Mouse (Mus musculus): ENCODE results near the gene Ip6k3. TPM values are rescaled to one million over a fixed set of nuclear protein-coding genes. Genes with fewer than 3 reads are reported as not detected.

Ip6k3 gene
- total RNA-seq, 2 experiments from 2014 or later = 0.46 to 0.64 TPM

GRCm38 (mm10) chr17:27154881-27155280 is 12.7 kb downstream of the Ip6k3 start:
- no peak for DNase-seq (ENCODE audit: low spot score in 2 of 2)

GRCm38 (mm10) chr17:27154256-27154655 is 13.3 kb downstream of the Ip6k3 start:
- DNase-seq (ENCODE audit: low spot score in 2 of 2) = peak; percentile 46 to 76

GRCm38 (mm10) chr17:27153773-27154193 is 13.8 kb downstream of the Ip6k3 start:
- no peak for DNase-seq (ENCODE audit: low spot score in 2 of 2)

- DNase-seq (ENCODE audit: low spot score in 2 of 2) = no peak
Measured at GRCm38 (mm10) chr17:27152976-27153723, 14.4 kb downstream of the Ip6k3 start.

GRCm38 (mm10) chr17:27151411-27151810 is 16.2 kb downstream of the Ip6k3 start:
- no peak for DNase-seq (ENCODE audit: low spot score in 2 of 2)

DNA sequence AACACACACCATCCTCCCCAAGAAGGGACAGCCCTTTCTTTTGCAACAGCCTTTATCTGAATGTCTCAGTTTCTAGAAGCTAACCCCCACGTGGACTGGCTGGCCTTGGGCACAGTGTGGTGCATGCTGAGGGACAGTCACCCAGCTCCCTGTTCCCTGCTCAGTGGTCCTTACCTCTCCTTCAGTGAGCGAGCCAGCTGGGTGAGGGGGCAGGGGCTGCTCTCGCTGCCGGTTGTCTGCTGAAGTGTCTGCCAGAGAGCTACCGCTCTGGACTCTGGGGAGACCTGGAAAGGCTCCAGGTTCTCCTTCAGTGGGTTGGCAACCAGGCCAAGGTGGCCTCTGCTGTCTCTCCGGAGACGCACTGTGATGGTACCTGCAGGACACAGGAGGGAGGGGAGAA is 16.7 kb downstream of the Ip6k3 start:
- DNase-seq (ENCODE audit: low spot score in 2 of 2) = no peak

DNA sequence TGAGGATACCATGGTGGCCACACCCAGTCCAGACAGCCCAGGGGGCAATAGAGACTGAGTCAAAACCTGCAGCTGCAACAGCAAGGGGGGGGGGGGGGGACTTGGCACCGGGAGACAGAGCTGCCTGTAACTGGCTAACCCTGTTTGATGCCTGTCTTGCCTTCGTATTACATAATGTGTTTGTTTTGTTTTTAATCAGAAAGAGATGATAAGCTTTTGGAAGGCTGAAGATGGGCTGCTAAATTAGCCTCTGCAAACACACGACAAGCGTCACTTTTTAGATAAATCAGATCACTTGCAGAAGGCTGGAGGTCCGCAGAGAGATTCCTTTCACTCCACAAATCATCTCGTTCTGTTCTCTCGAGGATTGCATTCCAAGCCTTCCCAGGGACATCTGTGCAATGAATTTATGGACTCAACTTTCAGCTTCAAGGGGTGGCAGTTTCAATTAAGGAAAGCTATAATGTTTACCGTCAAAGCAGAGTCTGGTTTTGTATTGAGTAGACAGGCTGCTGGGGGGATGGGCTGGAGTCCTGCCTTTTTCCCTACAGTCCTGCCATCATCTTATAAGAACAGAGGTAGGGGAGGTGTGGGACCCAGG is 21.2 kb downstream of the Ip6k3 start:
- DNase-seq (ENCODE audit: low spot score in 2 of 2) = no peak

- no peak for DNase-seq (ENCODE audit: low spot score in 2 of 2)
Measured at GRCm38 (mm10) chr17:27144152-27144551, 23.4 kb downstream of the Ip6k3 start.

GRCm38 (mm10) chr17:27141971-27142450 is 25.6 kb downstream of the Ip6k3 start:
- DNase-seq (ENCODE audit: low spot score in 2 of 2) = no peak

DNA sequence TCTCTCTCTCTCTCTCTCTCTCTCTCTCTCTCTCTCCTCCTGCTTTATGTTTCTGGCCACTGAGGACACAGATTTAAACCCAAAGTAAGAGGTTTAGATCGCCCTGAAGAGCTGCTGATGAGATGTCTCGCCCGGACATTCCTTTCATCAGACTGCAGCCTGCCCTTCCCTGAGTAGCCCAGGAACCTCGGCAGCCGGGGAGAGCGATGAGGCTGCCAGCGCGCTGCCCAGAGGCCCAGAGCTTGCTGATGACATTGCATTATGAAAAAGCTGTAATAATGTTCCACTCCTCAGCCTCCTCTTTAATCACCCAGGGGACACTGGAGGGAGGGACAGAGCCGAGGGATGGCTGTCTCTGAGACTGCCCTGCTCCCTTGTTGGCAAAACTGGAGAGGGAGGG is 27.3 kb downstream of the Ip6k3 start:
- no peak for DNase-seq (ENCODE audit: low spot score in 2 of 2)

DNA sequence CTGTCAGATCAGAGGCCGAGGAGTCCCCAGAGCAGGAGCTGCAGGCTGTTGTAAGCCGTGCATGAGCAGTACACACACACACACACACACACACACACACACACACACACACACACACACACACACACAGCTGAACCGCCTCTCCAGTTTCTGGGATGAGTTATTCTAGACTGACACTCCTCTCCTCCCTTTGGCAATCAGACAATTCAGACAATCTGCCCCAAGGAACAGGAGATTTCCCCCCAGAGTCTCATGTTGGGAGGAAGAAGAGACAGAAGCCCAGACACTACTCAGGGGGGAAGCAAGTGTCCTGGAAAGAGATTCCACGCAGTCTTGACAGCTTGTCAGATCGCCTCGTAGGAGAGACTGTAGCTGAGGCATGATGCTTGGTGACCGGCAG is 28.3 kb downstream of the Ip6k3 start:
- DNase-seq (ENCODE audit: low spot score in 2 of 2) = no peak

DNA sequence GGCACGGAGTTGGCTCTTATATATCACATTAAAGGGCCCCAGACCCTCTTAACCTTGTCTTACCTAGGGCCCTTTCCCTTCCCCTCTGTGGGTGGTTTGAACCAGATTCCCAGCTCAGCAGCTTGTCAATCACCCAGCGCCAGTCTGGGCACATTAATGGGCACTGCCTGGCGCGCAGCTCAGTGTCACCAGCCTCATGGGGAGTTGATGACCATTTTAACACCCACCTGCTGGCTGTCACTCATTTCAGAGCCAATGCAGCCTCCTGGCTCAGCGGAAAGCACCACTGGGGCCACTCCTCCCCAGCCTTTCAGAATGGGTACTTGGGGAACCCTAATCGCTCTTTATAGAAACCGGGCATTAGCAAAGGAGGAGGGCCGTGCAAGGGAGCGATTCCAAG is 29.2 kb downstream of the Ip6k3 start:
- no peak for DNase-seq (ENCODE audit: low spot score in 2 of 2)

DNA sequence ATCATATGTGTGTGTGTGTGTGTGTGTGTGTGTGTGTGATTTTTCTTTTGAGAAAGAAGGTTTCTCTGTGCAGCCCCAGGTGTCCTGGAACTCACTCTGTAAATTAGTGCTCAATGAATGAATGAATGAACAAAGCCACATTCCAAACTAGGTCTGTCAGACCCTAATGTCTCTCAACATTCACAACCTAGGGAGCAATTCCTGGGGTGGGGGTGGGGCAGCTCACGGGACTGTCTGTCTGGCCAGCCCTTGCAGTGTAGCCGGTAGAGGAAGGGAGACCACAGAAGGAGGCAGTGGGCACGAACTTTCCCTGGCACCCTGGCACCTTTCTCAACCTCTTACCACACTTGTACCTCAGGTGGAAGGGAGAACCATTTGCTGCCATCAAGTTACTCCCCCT is 32.9 kb downstream of the Ip6k3 start:
- DNase-seq (ENCODE audit: low spot score in 2 of 2) = no peak

GRCm38 (mm10) chr17:27134187-27134586 is 33.4 kb downstream of the Ip6k3 start:
- DNase-seq (ENCODE audit: low spot score in 2 of 2) = no peak

DNA sequence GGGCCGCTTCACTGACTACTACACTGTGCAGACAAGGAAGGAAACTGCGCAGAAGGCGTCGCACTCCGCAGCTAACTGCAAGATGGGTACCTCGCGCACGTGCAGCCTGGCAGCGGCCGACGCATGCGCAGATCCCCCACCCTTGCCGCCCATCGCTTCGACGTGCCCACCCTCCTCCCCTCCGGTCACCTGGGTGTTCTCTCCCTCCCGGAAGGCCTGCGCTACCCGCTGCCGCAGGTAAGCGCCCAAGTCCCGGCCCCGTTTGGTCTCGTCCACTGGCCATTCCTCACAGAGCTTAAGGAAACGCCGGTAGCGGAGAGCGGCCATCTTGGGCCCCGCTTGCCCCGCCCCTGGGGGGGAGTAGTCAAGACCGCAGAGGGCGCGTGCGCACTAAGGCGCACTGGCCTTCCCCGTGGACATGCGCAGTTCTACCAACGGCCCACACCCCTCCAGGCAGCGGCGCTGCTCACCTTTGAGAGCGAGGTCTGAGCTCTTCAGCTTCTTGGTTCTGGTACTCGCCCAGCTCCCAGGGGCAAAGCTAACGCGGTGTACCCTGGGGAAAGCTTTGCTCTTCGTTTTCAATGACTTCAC is 33.9 kb downstream of the Ip6k3 start, which contains the start of gene Uqcc2:
Uqcc2 (minus strand) TSS at position 366 of the 591 bp plus-strand sequence.
- peak; percentile 96 to 97 for DNase-seq (ENCODE audit: low spot score in 2 of 2)

DNA sequence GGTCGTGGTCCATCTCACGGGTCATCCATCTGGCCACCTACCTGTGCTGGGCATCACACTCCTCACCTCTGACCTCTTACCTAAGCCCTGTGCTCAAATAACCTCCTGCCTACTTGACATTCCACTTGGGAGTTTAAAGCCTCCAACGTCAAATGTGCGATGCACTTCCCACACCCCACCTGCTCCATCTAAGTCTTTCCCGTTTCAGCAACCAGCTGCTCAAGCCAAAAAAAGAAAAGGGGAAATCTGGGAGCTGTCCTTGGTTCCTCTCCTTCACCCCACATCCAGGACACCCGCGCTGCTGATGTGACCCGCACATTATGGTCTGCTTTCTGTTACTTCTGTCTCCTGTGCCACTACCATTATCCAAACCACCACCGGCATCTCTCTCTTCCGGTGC is 35.4 kb downstream of the Ip6k3 start:
- DNase-seq (ENCODE audit: low spot score in 2 of 2) = no peak

GRCm38 (mm10) chr17:27131240-27131665 is 36.3 kb downstream of the Ip6k3 start:
- no peak for DNase-seq (ENCODE audit: low spot score in 2 of 2)

DNA sequence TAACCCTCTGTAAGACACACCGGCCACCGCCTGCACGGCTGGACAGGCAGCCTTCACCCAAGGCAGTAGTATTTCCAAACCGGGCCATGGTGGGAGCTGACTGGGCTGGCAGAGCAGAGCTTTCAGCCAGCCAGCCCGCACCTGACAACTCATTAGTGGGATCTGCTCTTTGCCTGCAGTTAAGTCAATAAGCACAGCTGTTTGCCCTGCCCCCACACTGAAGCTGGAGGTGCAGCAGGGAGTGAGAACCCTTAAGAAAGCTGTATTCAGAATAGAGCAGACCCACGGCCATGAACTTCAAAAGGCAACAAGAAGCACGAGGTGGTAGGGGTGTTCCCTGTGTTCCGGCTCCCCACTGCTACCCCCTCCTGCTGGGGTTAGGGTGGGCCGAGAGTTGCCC is 37.3 kb downstream of the Ip6k3 start:
- no peak for DNase-seq (ENCODE audit: low spot score in 2 of 2)

- no peak for DNase-seq (ENCODE audit: low spot score in 2 of 2)
Measured at GRCm38 (mm10) chr17:27129819-27130218, 37.8 kb downstream of the Ip6k3 start.

- DNase-seq (ENCODE audit: low spot score in 2 of 2) = no peak
Measured at GRCm38 (mm10) chr17:27129291-27129690, 38.3 kb downstream of the Ip6k3 start.

GRCm38 (mm10) chr17:27128189-27128588 is 39.4 kb downstream of the Ip6k3 start:
- DNase-seq (ENCODE audit: low spot score in 2 of 2) = no peak

DNA sequence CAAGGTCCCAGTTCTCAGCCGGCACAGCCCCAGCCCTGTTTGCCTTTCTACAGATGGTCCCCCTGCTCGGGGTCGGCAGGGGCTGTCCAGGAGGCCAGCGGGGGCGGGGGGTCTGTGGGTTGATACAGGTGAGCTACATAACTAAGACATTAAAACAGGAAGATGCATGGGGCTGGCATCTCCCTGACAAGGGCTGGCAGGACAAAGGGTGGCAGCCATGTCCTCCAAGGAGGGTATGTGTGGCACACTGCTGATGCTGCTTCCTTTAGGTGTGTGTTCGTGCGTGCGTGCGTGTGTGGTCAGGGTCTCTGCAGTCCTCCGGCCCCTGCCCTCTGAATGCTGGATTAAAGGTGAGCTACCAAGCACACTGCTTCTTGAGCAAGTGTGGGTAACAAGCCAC is 40.6 kb downstream of the Ip6k3 start:
- no peak for DNase-seq (ENCODE audit: low spot score in 2 of 2)
